Mouse (Mus musculus) adipocyte (in vitro differentiated cells): ENCODE data around the gene Trib3.

ENCODE experiments used
- DNase-seq: peaks from one replicate; pipeline ENCODE4 v3.0.0-alpha.2; 2016; ENCODE audit warnings: low spot score

Trib3 gene

GRCm38 (mm10) chr2:152346776-152347465 is 3.1 kb upstream of the Trib3 start:
- DNase-seq: peak; percentile 81

- no peak for DNase-seq
These were observed 1.6 kb upstream of the Trib3 start for GRCm38 (mm10) chr2:152345393-152345792.

- no peak for DNase-seq
These were observed 1.1 kb upstream of the Trib3 start for GRCm38 (mm10) chr2:152344909-152345308.

GRCm38 (mm10) chr2:152344361-152344760 is 529 bp upstream of the Trib3 start:
- DNase-seq: no peak

- DNase-seq: no peak
These were observed 4.1 kb downstream of the Trib3 start for GRCm38 (mm10) chr2:152339631-152340179.

GRCm38 (mm10) chr2:152338319-152338718 is 5.5 kb downstream of the Trib3 start:
- DNase-seq: no peak

- no peak for DNase-seq
These were observed 6.1 kb downstream of the Trib3 start for GRCm38 (mm10) chr2:152337591-152338212.

- peak; percentile 88 for DNase-seq
These were observed 7.0 kb downstream of the Trib3 start for GRCm38 (mm10) chr2:152336856-152337255.

- no peak for DNase-seq
These were observed 8.5 kb downstream of the Trib3 start for GRCm38 (mm10) chr2:152335289-152335820.

- no peak for DNase-seq
These were observed 10.4 kb downstream of the Trib3 start for GRCm38 (mm10) chr2:152333345-152334006.

GRCm38 (mm10) chr2:152332101-152332825 is 11.6 kb downstream of the Trib3 start, which contains the start of gene Rbck1:
Rbck1 (minus strand) TSS chr2:152332653.
- DNase-seq: peak; percentile 96

GRCm38 (mm10) chr2:152330858-152331423 is 12.9 kb downstream of the Trib3 start:
- no peak for DNase-seq

- DNase-seq: no peak
These were observed 15.9 kb downstream of the Trib3 start for GRCm38 (mm10) chr2:152327980-152328379.

GRCm38 (mm10) chr2:152326654-152327053 is 17.2 kb downstream of the Trib3 start:
- DNase-seq: no peak

GRCm38 (mm10) chr2:152326157-152326556 is 17.7 kb downstream of the Trib3 start:
- DNase-seq: no peak

- no peak for DNase-seq
These were observed 19.0 kb downstream of the Trib3 start for GRCm38 (mm10) chr2:152324842-152325241.

GRCm38 (mm10) chr2:152323971-152324370 is 19.9 kb downstream of the Trib3 start:
- no peak for DNase-seq

GRCm38 (mm10) chr2:152322198-152322597 is 21.6 kb downstream of the Trib3 start:
- DNase-seq: no peak

- DNase-seq: no peak
These were observed 22.3 kb downstream of the Trib3 start for GRCm38 (mm10) chr2:152321558-152321957.

- no peak for DNase-seq
These were observed 26.8 kb downstream of the Trib3 start for GRCm38 (mm10) chr2:152317054-152317453.

- peak; percentile 21 for DNase-seq
These were observed 29.9 kb downstream of the Trib3 start for GRCm38 (mm10) chr2:152313926-152314325.
